Mouse (Mus musculus): ENCODE results near the gene Slc2a3.
"Not testable (repeated sequence)": the region's sequence is repeated elsewhere in the genome, so short reads cannot be mapped to it uniquely, and the experiment has no call there.

Gene Slc2a3

GRCm38 (mm10) chr6:122804418-122804817, 3.0 kb upstream of the Slc2a3 start:
- peak; percentile 59 to 82 for DNase-seq

- DNase-seq: peak; percentile 24 to 54
Observed at GRCm38 (mm10) chr6:122801801-122802514, 518 bp upstream of the Slc2a3 start.

GRCm38 (mm10) chr6:122800640-122801300, 670 bp downstream of the Slc2a3 start:
- no peak for DNase-seq

GRCm38 (mm10) chr6:122795254-122795935, 6.0 kb downstream of the Slc2a3 start:
- DNase-seq: no peak

- DNase-seq: peak; percentile 14 to 69
Observed at GRCm38 (mm10) chr6:122786275-122786674, 15.2 kb downstream of the Slc2a3 start.

- peak in 1 of 2 experiments; percentile 19 for DNase-seq
Observed at GRCm38 (mm10) chr6:122784866-122785265, 16.6 kb downstream of the Slc2a3 start.

GRCm38 (mm10) chr6:122782164-122782563, 19.3 kb downstream of the Slc2a3 start:
- no peak for DNase-seq

GRCm38 (mm10) chr6:122781167-122781566, 20.3 kb downstream of the Slc2a3 start:
- DNase-seq: no peak

- DNase-seq: no peak
Observed at GRCm38 (mm10) chr6:122779916-122780315, 21.5 kb downstream of the Slc2a3 start.

GRCm38 (mm10) chr6:122776040-122776439, 25.4 kb downstream of the Slc2a3 start:
- DNase-seq: no peak

GRCm38 (mm10) chr6:122774345-122774744, 27.1 kb downstream of the Slc2a3 start:
- no peak for DNase-seq

GRCm38 (mm10) chr6:122772701-122773100, 28.7 kb downstream of the Slc2a3 start:
- DNase-seq: no peak

- DNase-seq: no peak
Observed at GRCm38 (mm10) chr6:122770760-122771315, 30.6 kb downstream of the Slc2a3 start.

GRCm38 (mm10) chr6:122769771-122770759, 31.4 kb downstream of the Slc2a3 start:
- DNase-seq: no peak

- DNase-seq: no peak
Observed at GRCm38 (mm10) chr6:122768256-122768655, 33.2 kb downstream of the Slc2a3 start.

- DNase-seq: not testable (repeated sequence)
Observed at GRCm38 (mm10) chr6:122767012-122767411, 34.4 kb downstream of the Slc2a3 start.

- DNase-seq: no peak
Observed at GRCm38 (mm10) chr6:122766145-122766968, 35.1 kb downstream of the Slc2a3 start.

GRCm38 (mm10) chr6:122765298-122765956, 36.0 kb downstream of the Slc2a3 start:
- no peak for DNase-seq

- DNase-seq: peak; percentile 18 to 54
Observed at GRCm38 (mm10) chr6:122764446-122765297, 36.8 kb downstream of the Slc2a3 start.
